Mouse (Mus musculus) left cerebral cortex, postnatal 14 days (tissue): ENCODE measurements around the gene Rnf213. TPM values are rescaled to one million over a fixed set of nuclear protein-coding genes. Genes with fewer than 3 reads are reported as not detected.

Experiments
- DNase-seq, 2 experiments: peaks; one replicate each; pipeline ENCODE4 v3.0.0; 2021 to 2022; ENCODE audit warnings: low spot score in 2 of 2, mixed read lengths in 1 of 2
- intact Hi-C: fragments of 180-260 bp; cut with DNase I; formaldehyde crosslinking; loops from one replicate; pipeline ENCODE4 v1.15.1; 2025
- total RNA-seq, 2 experiments: library from RNA; stranded (reverse); gene quantifications; 2 replicates each; pipeline ENCODE4 v1.2.3; 2021

Gene Rnf213
- total RNA-seq, 2 experiments from 2014 or later: 2.8 TPM

- no peak for DNase-seq
- intact Hi-C loops: loop anchor here (10.0 kb wide), 1 partner anchor 278 kb away; no protein-coding TSS in a partner anchor
These were observed 113.5 kb downstream of the Rnf213 start for GRCm38 (mm10) chr11:119506386-119506785.

- intact Hi-C loops: loop anchor here (10.0 kb wide), 1 partner anchor 277 kb away; no protein-coding TSS in a partner anchor
- peak; percentile 50 to 55 for DNase-seq
These were observed 114.9 kb downstream of the Rnf213 start for GRCm38 (mm10) chr11:119507772-119508171.

GRCm38 (mm10) chr11:119509165-119509776, 116.4 kb downstream of the Rnf213 start:
- intact Hi-C loops: loop anchor here (10.0 kb wide), 1 partner anchor 276 kb away; no protein-coding TSS in a partner anchor

GRCm38 (mm10) chr11:119513038-119513659, 120.2 kb downstream of the Rnf213 start:
- DNase-seq: no peak
- intact Hi-C loops: no loop called here

More at GRCm38 (mm10) chr11:119509165-119509776, 116.4 kb downstream of the Rnf213 start:
- no peak for DNase-seq

GRCm38 (mm10) chr11:119514108-119514860, 121.4 kb downstream of the Rnf213 start:
- intact Hi-C loops: no loop called here
- no peak for DNase-seq

- DNase-seq: peak; percentile 69 to 83
- intact Hi-C loops: no loop called here
These were observed 122.2 kb downstream of the Rnf213 start for GRCm38 (mm10) chr11:119514967-119515636.

- peak; percentile 70 to 85 for DNase-seq
- intact Hi-C loops: no loop called here
These were observed 123.2 kb downstream of the Rnf213 start for GRCm38 (mm10) chr11:119515823-119516676.

- intact Hi-C loops: no loop called here
- DNase-seq: peak in 1 of 2 experiments; percentile 30
These were observed 123.9 kb downstream of the Rnf213 start for GRCm38 (mm10) chr11:119516677-119517361.

GRCm38 (mm10) chr11:119519387-119519786, 126.5 kb downstream of the Rnf213 start:
- intact Hi-C loops: no loop called here

GRCm38 (mm10) chr11:119520005-119520712, 127.3 kb downstream of the Rnf213 start:
- DNase-seq: peak in 1 of 2 experiments; percentile 65
- intact Hi-C loops: no loop called here

More at GRCm38 (mm10) chr11:119519387-119519786, 126.5 kb downstream of the Rnf213 start:
- DNase-seq: no peak

- intact Hi-C loops: no loop called here
- DNase-seq: no peak
These were observed 127.8 kb downstream of the Rnf213 start for GRCm38 (mm10) chr11:119520713-119521063.

GRCm38 (mm10) chr11:119521920-119522710, 129.2 kb downstream of the Rnf213 start:
- no peak for DNase-seq
- intact Hi-C loops: no loop called here

- no peak for DNase-seq
- intact Hi-C loops: no loop called here
These were observed 129.9 kb downstream of the Rnf213 start for GRCm38 (mm10) chr11:119522779-119523178.

- intact Hi-C loops: no loop called here
- no peak for DNase-seq
These were observed 130.5 kb downstream of the Rnf213 start for GRCm38 (mm10) chr11:119523392-119523791.

GRCm38 (mm10) chr11:119524545-119524949, 131.6 kb downstream of the Rnf213 start:
- intact Hi-C loops: no loop called here
- peak; percentile 86 to 87 for DNase-seq

- DNase-seq: no peak
- intact Hi-C loops: no loop called here
These were observed 133.4 kb downstream of the Rnf213 start for GRCm38 (mm10) chr11:119526068-119526966.
